Mouse (Mus musculus) c-Kit-positive CD71-negative TER-119-negative erythroid progenitor cells, embryonic 14.5 days (primary cell): Measurements from ENCODE around the gene Skap2.

Experiments
- DNase-seq: peaks from one replicate; pipeline ENCODE4 v3.0.0-alpha.2; 2013; ENCODE audit warnings: low read depth

Gene Skap2

DNA sequence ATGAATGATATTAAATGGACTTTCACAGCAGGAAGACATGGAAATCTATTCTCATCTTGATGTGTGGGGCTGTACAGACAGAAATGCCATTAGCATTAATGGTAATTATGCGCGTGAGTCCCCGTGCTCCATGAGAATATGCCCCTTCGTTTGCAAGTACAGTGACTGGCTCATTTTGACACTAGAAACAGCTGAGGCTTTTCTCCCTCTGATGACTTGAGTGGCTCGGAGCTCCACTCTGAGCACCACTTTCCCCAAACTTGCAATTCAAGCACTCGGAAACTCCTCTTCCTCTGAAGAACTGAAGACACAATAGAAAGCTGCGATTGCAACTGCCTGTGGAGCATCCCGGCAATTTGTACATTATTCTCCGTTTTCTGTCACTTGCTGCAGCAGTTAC, 169.3 kb downstream of the Skap2 start:
- no peak for DNase-seq

- DNase-seq: no peak
Observed at GRCm38 (mm10) chr6:51838177-51838576, 174.2 kb downstream of the Skap2 start.

DNA sequence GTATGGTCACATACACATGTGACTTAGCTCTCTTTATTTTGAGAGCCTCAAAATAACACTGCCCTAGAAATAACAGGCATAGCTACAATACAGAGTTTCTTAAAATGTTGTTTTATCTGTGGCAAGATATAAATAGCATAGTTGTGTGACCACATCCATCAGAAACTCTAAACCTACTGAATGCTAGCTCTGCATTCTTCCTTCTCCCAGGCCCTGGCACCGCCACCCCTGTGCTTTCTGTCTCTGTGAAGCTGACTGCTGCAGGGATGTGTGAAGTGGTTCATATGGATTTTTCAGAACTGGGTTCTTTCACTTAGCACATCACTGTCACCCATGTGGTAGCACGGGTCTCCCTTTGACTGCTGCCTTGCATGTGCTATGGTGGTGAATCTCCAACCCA, 179.0 kb downstream of the Skap2 start:
- no peak for DNase-seq

GRCm38 (mm10) chr6:51825621-51826021, 186.7 kb downstream of the Skap2 start:
- no peak for DNase-seq

DNA sequence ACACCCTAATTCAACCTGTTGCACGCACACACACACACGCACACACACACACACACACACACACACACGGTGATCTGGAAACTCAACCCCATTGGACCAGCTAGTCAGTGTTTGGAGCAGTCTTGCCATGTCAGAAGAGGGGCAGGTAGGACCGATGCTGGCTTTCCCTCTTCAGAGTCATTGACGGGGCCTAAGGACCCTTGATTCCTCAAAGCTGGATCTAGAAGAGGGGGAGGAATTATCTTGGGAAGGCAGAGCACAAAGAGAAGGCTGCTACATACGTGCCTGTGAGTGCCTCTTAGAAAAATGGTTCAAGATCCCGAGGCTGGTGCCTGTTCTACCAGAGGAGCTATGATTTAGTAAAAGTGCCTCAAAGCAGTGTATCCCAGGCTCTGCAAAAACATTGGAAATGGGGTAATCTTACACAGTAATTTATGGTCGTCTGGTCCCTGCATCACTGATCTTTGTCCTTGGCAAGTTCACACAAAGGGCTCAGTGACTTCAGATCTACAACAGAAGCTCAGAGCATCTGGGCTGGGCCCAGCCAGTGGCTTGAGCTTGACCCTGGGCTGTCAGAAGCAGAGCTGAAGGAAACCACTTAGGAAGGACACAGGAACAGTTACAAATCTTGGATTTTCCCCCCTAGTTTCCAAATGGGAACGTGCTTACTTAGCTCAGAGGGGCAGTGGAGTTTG, 188.1 kb downstream of the Skap2 start:
- no peak for DNase-seq

DNA sequence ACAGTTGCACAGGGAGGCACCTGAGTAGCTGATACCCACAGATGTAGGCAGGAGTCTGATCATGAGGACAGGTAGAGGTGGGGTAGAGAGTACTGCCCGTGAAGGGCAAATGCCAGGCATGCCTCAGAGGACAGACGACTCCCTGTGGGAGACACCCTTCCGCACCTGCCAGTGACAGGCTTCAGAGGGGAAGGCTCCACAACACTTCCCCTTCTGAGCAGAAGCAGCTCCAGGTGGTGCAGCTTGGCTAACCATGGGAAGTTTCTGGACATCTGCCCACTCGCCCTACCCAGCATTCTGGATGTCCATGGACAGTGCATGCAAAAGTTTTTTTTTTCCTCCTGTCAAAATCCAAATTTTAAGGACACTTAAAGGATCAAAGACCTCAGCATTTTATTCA, 190.3 kb downstream of the Skap2 start:
- DNase-seq: no peak

GRCm38 (mm10) chr6:51820853-51821252, 191.5 kb downstream of the Skap2 start:
- no peak for DNase-seq

DNA sequence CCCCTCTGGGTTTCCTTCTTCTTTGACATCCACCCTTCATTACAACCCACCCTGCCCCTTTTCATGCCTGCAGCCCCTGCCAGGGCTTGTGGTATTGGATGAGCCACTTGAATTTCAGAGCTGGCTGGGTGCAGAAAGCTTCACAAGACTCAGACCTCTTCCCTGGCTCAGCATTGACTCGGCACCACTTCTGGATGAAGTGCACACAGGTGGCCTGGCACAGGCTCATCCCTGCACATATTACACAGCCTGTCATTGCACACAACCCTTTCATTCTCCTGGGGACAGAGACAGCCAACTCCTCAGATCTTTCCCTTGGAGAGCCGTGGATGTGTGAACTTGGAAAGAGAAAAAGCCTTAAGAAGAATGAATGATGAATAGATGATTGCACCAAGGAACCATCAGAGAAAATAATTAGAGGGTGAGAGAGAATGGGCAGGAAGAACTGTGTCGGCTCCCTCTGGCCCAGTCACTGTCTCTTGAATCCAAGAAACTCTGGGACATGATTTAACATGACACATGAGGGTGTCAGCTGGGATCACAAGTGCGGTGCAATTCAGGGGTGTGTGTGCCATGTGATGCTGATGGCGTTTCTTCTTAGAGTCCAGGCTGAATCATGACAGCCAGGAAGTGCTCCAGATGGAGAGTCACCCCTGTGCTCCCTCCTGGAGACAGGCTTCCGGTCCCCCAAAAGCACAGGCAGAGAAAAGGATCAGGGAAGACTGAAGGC, 195.3 kb downstream of the Skap2 start:
- no peak for DNase-seq

- no peak for DNase-seq
Observed at GRCm38 (mm10) chr6:51810906-51811305, 201.4 kb downstream of the Skap2 start.

GRCm38 (mm10) chr6:51809164-51809824, 203.1 kb downstream of the Skap2 start:
- DNase-seq: no peak

GRCm38 (mm10) chr6:51808011-51808410, 204.3 kb downstream of the Skap2 start:
- no peak for DNase-seq
